Comparison of ENCODE assay signal across 10 mouse cellular contexts in the genomic region with DNA sequence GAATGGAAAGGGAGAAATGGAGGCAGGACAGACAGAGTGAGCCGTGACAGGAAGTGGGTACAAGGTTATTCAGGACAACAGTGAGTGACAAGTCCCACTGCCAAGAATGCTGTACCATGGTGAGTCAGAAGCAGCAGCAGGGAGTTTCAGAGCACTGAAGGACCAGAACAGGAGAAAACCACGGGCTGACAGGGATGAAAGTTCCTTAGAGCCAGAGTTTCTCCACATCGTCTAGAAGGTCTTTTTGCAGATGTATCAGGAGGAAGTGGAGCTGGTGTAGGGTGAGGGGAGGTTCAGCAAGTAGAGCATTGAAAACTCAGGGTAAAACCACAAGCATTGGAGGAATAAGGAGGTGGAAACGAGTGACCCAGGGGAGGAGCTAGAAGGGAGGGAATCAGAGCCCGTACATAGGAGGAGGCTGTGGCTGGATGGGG. TPM values are rescaled to one million over a fixed set of nuclear protein-coding genes. Genes with fewer than 3 reads are reported as not detected.
A peak's percentile ranks its signal among the peaks of the same experiment; 100 is the strongest.
DNase-seq lines count a peak whose midpoint lies in the region; ATAC-seq and TF ChIP-seq lines count a peak whose summit lies in the region.
"Had no signal": no experiment of that assay in that cellular context is flagged by ENCODE, and none has a peak within 500 bp of the region (broad histone marks: within the 10 kb centered on the region; RNA-seq: fewer than 3 reads in every experiment).

No protein-coding gene starts in this region.

- TF ChIP-seq CTCF in intestine, postnatal 0 days (IDR thresholded peaks at IDR 0.05; ENCODE audit: low read depth): no peak

- H3K4me2 ChIP-seq in embryonic facial prominence, embryonic 13.5 days: peak overlapping the region; percentile 21; the same call in 1 of the 2 replicates
- H3K4me2 ChIP-seq in embryonic facial prominence, embryonic 14.5 days (ENCODE audit: low read depth, low read length): 0 out of 2 replicates have a peak overlapping the region, but pooled peaks have one; percentile 12
- 0 out of 2 replicates have a peak overlapping the region, but pooled peaks have one; percentile 27 for H3K4me2 ChIP-seq in intestine, postnatal 0 days (replicated peaks; ENCODE audit: low read depth)

- no peak for DNase-seq in embryonic facial prominence, embryonic 10.5 days (ENCODE audit: low spot score)
- DNase-seq in 3T3-L1 (ENCODE audit: low read depth, low spot score): peak; percentile 88
- peak; percentile 36 for DNase-seq in embryonic facial prominence, embryonic 14.5 days (ENCODE audit: low spot score)
- DNase-seq in right cerebral cortex, postnatal 4 days: no peak
- no peak for DNase-seq in cerebellum, adult 11-12 months
- DNase-seq in layer of hippocampus, adult 9-11 months: no peak
- DNase-seq: cerebellum, postnatal 36 days had no signal

- no peaks in the 10 kb centered on the region for H3K36me3 ChIP-seq in embryonic facial prominence, embryonic 13.5 days
- H3K36me3 ChIP-seq in embryonic facial prominence, embryonic 10.5 days (replicated peaks): no peaks in the 10 kb centered on the region
- H3K36me3 ChIP-seq in embryonic facial prominence, embryonic 14.5 days (ENCODE audit: control insufficient read depth, insufficient read depth, low read length): no peaks in the 10 kb centered on the region
- no peaks in the 10 kb centered on the region for H3K36me3 ChIP-seq in intestine, postnatal 0 days (ENCODE audit: control insufficient read depth, insufficient read depth)

- peak overlapping the region; percentile 16; the same call in 1 of the 2 replicates for H3K27ac ChIP-seq in embryonic facial prominence, embryonic 13.5 days
- H3K27ac ChIP-seq in embryonic facial prominence, embryonic 10.5 days (replicated peaks): no peak overlapping the region
- H3K27ac ChIP-seq in embryonic facial prominence, embryonic 14.5 days (replicated peaks; ENCODE audit: low read depth, low read length): 0 out of 2 replicates have a peak overlapping the region, but pooled peaks have one; percentile 2
- 0 out of 2 replicates have a peak overlapping the region, but pooled peaks have one; percentile 46 for H3K27ac ChIP-seq in intestine, postnatal 0 days (ENCODE audit: low read depth, low read length)

- 21% methylated on average over 5 of the region's 5 CpGs for WGBS in embryonic facial prominence, embryonic 13.5 days
- 46% methylated on average over 5 of the region's 5 CpGs for WGBS in embryonic facial prominence, embryonic 10.5 days
- WGBS in embryonic facial prominence, embryonic 14.5 days: 17% methylated on average over 5 of the region's 5 CpGs
- 33% methylated on average over 5 of the region's 5 CpGs for WGBS in intestine, postnatal 0 days

- no peak for ATAC-seq in embryonic facial prominence, embryonic 13.5 days (ENCODE audit: insufficient number of reproducible peaks, insufficient read depth, low FRiP score, low TSS enrichment, low read depth)
- peak; percentile 53; the same call in 1 of the 2 replicates for ATAC-seq in embryonic facial prominence, embryonic 14.5 days (ENCODE audit: low read depth)
- ATAC-seq in intestine, postnatal 0 days: no peak

- H3K4me3 ChIP-seq in embryonic facial prominence, embryonic 13.5 days: no peak overlapping the region
- no peak overlapping the region for H3K4me3 ChIP-seq in embryonic facial prominence, embryonic 10.5 days
- H3K4me3 ChIP-seq in embryonic facial prominence, embryonic 14.5 days (ENCODE audit: low read depth, low read length): no peak overlapping the region
- no peak overlapping the region for H3K4me3 ChIP-seq in intestine, postnatal 0 days (ENCODE audit: low read depth, low read length)

- H3K9ac ChIP-seq in embryonic facial prominence, embryonic 13.5 days: no peak overlapping the region
- H3K9ac ChIP-seq in embryonic facial prominence, embryonic 14.5 days (ENCODE audit: low read depth, low read length): no peak overlapping the region
- no peak overlapping the region for H3K9ac ChIP-seq in intestine, postnatal 0 days (ENCODE audit: low read depth, low read length)

- H3K9me3 ChIP-seq in embryonic facial prominence, embryonic 13.5 days: no peaks in the 10 kb centered on the region
- H3K9me3 ChIP-seq in embryonic facial prominence, embryonic 10.5 days: no peaks in the 10 kb centered on the region
- H3K9me3 ChIP-seq in embryonic facial prominence, embryonic 14.5 days (ENCODE audit: control insufficient read depth, low read length): no peaks in the 10 kb centered on the region
- no peaks in the 10 kb centered on the region for H3K9me3 ChIP-seq in intestine, postnatal 0 days (ENCODE audit: control insufficient read depth)

- 0 out of 2 replicates have a peak, but pooled peaks cover 4% of the 10 kb centered on the region for H3K4me1 ChIP-seq in embryonic facial prominence, embryonic 13.5 days
- H3K4me1 ChIP-seq in embryonic facial prominence, embryonic 10.5 days: peaks cover 9% of the 10 kb centered on the region
- H3K4me1 ChIP-seq in embryonic facial prominence, embryonic 14.5 days (ENCODE audit: control insufficient read depth, insufficient read depth, low read length): peaks cover 4% of the 10 kb centered on the region; the same call in 1 of the 2 replicates
- no peaks in the 10 kb centered on the region for H3K4me1 ChIP-seq in intestine, postnatal 0 days (replicated peaks; ENCODE audit: control insufficient read depth, insufficient read depth, low read length)

- no peaks in the 10 kb centered on the region for H3K27me3 ChIP-seq in embryonic facial prominence, embryonic 13.5 days
- H3K27me3 ChIP-seq in embryonic facial prominence, embryonic 10.5 days (replicated peaks; ENCODE audit: low read depth, poor library complexity, severe bottlenecking): no peaks in the 10 kb centered on the region
- no peaks in the 10 kb centered on the region for H3K27me3 ChIP-seq in embryonic facial prominence, embryonic 14.5 days (replicated peaks; ENCODE audit: control insufficient read depth, insufficient read depth, low read length)
- no peaks in the 10 kb centered on the region for H3K27me3 ChIP-seq in intestine, postnatal 0 days (replicated peaks; ENCODE audit: control insufficient read depth, insufficient read depth, low read length)

RNA-seq across cellular contexts. Expression of gene Rarres2, which starts 6.6 kb away (rescaled TPM):
- polyA plus RNA-seq in embryonic facial prominence, embryonic 13.5 days (2015; fragmentation: Nextera tagmentation; extraction: Ambion mirVana): 4.5 and 5.5 TPM in 2 replicates
- 2.5 and 3.0 TPM in 2 replicates for polyA plus RNA-seq in embryonic facial prominence, embryonic 10.5 days (2016; fragmentation: Nextera tagmentation; extraction: Ambion mirVana)
- 21.9 and 29.1 TPM in 2 replicates for polyA plus RNA-seq in embryonic facial prominence, embryonic 14.5 days (2014; fragmentation: Nextera tagmentation; extraction: Ambion mirVana)
- polyA plus RNA-seq in intestine, postnatal 0 days (2015; fragmentation: Nextera tagmentation; extraction: Ambion mirVana): 154 and 162 TPM in 2 replicates

RNA-seq across cellular contexts. Expression of gene Gm45021, which starts 10.2 kb away (rescaled TPM):
- not detected in 2 replicates for polyA plus RNA-seq in embryonic facial prominence, embryonic 13.5 days (2015; fragmentation: Nextera tagmentation; extraction: Ambion mirVana)
- not detected in 2 replicates for polyA plus RNA-seq in embryonic facial prominence, embryonic 10.5 days (2016; fragmentation: Nextera tagmentation; extraction: Ambion mirVana)
- not detected in 2 replicates for polyA plus RNA-seq in embryonic facial prominence, embryonic 14.5 days (2014; fragmentation: Nextera tagmentation; extraction: Ambion mirVana)
- polyA plus RNA-seq in intestine, postnatal 0 days (2015; fragmentation: Nextera tagmentation; extraction: Ambion mirVana): not detected in 2 replicates
- polyA plus RNA-seq: neural tube, embryonic 14.5 days had no signal

RNA-seq across cellular contexts. Expression of gene Repin1, which starts 14.5 kb away (rescaled TPM):
- 23.0 and 24.2 TPM in 2 replicates for polyA plus RNA-seq in embryonic facial prominence, embryonic 13.5 days (2015; fragmentation: Nextera tagmentation; extraction: Ambion mirVana)
- 50.7 and 56.2 TPM in 2 replicates for polyA plus RNA-seq in embryonic facial prominence, embryonic 10.5 days (2016; fragmentation: Nextera tagmentation; extraction: Ambion mirVana)
- 23.1 and 23.4 TPM in 2 replicates for polyA plus RNA-seq in embryonic facial prominence, embryonic 14.5 days (2014; fragmentation: Nextera tagmentation; extraction: Ambion mirVana)
- polyA plus RNA-seq in intestine, postnatal 0 days (2015; fragmentation: Nextera tagmentation; extraction: Ambion mirVana): 11.3 and 12.0 TPM in 2 replicates

RNA-seq across cellular contexts. Expression of gene Gm44965, which starts 14.5 kb away (rescaled TPM):
- polyA plus RNA-seq in embryonic facial prominence, embryonic 13.5 days (2015; fragmentation: Nextera tagmentation; extraction: Ambion mirVana): 1.2 TPM in 1 of 2 replicates, not detected in the other
- 0.91 TPM in 1 of 2 replicates, not detected in the other for polyA plus RNA-seq in embryonic facial prominence, embryonic 10.5 days (2016; fragmentation: Nextera tagmentation; extraction: Ambion mirVana)
- polyA plus RNA-seq in embryonic facial prominence, embryonic 14.5 days (2014; fragmentation: Nextera tagmentation; extraction: Ambion mirVana): not detected in 2 replicates
- polyA plus RNA-seq in intestine, postnatal 0 days (2015; fragmentation: Nextera tagmentation; extraction: Ambion mirVana): not detected in 2 replicates
- polyA plus RNA-seq: neural tube, embryonic 14.5 days had no signal

RNA-seq across cellular contexts. Expression of gene Zfp775, which starts 22.6 kb away (rescaled TPM):
- 5.4 and 9.8 TPM in 2 replicates for polyA plus RNA-seq in embryonic facial prominence, embryonic 13.5 days (2015; fragmentation: Nextera tagmentation; extraction: Ambion mirVana)
- 10.1 and 10.8 TPM in 2 replicates for polyA plus RNA-seq in embryonic facial prominence, embryonic 10.5 days (2016; fragmentation: Nextera tagmentation; extraction: Ambion mirVana)
- polyA plus RNA-seq in embryonic facial prominence, embryonic 14.5 days (2014; fragmentation: Nextera tagmentation; extraction: Ambion mirVana): 5.9 and 6.1 TPM in 2 replicates
- polyA plus RNA-seq in intestine, postnatal 0 days (2015; fragmentation: Nextera tagmentation; extraction: Ambion mirVana): 2.2 TPM in 2 replicates

Comparison
In these comparisons a context has a peak if more than half of its experiments do, and no peak if none do; other contexts are left out.
1. DNase-seq: peak in 3T3-L1 (single experiment) and embryonic facial prominence, embryonic 14.5 days (single experiment); none in embryonic facial prominence, embryonic 10.5 days (single experiment), right cerebral cortex, postnatal 4 days (single experiment), cerebellum, adult 11-12 months (single experiment) and layer of hippocampus, adult 9-11 months (single experiment).
2. Peak in every context shown above with its lines, with median percentiles within 50 percentile points of each other: H3K4me2 ChIP-seq.